Mouse (Mus musculus): ENCODE measurements around the gene Rps26.

Rps26 gene

GRCm38 (mm10) chr10:128601499-128601898 is 25.0 kb downstream of the Rps26 start:
- DNase-seq, result no peak

GRCm38 (mm10) chr10:128598476-128598875 is 28.1 kb downstream of the Rps26 start:
- DNase-seq, result no peak

- DNase-seq, result no peak
Observed at GRCm38 (mm10) chr10:128592797-128593196, 33.8 kb downstream of the Rps26 start.

- DNase-seq, result no peak
Observed at GRCm38 (mm10) chr10:128591436-128591835, 35.1 kb downstream of the Rps26 start.

- peak; percentile 66 to 72 for DNase-seq
Observed at GRCm38 (mm10) chr10:128590193-128590690, 36.3 kb downstream of the Rps26 start.

GRCm38 (mm10) chr10:128589464-128590192 is 36.9 kb downstream of the Rps26 start, which contains the start of gene Erbb3:
TSS of gene Erbb3 (minus strand) at chr10:128589652.
- peak; percentile 74 to 82 for DNase-seq

GRCm38 (mm10) chr10:128588775-128589463 is 37.6 kb downstream of the Rps26 start:
- no peak for DNase-seq

- no peak for DNase-seq
Observed at GRCm38 (mm10) chr10:128588136-128588535, 38.4 kb downstream of the Rps26 start.

GRCm38 (mm10) chr10:128587697-128588096 is 38.9 kb downstream of the Rps26 start:
- DNase-seq, result no peak

GRCm38 (mm10) chr10:128587120-128587519 is 39.4 kb downstream of the Rps26 start:
- no peak for DNase-seq

- no peak for DNase-seq
Observed at GRCm38 (mm10) chr10:128586546-128586945, 40.0 kb downstream of the Rps26 start.

GRCm38 (mm10) chr10:128584386-128584785 is 42.2 kb downstream of the Rps26 start:
- DNase-seq, result peak; percentile 68 to 71

GRCm38 (mm10) chr10:128583644-128584043 is 42.9 kb downstream of the Rps26 start:
- peak; percentile 75 to 87 for DNase-seq

- DNase-seq, result no peak
Observed at GRCm38 (mm10) chr10:128579731-128580130, 46.8 kb downstream of the Rps26 start.

- no peak for DNase-seq
Observed at GRCm38 (mm10) chr10:128579298-128579697, 47.2 kb downstream of the Rps26 start.

- no peak for DNase-seq
Observed at GRCm38 (mm10) chr10:128578330-128578729, 48.2 kb downstream of the Rps26 start.

GRCm38 (mm10) chr10:128575063-128575462 is 51.5 kb downstream of the Rps26 start:
- DNase-seq, result no peak

All from lung, postnatal 4 days (tissue).